Mouse (Mus musculus) adrenal gland, postnatal 10 days (tissue): ENCODE results near the gene Oas1g. TPM values are rescaled to one million over a fixed set of nuclear protein-coding genes. Genes with fewer than 3 reads are reported as not detected.

ENCODE experiments used
- microRNA-seq: library from miRNA; unstranded; fragments of <30 nt; microRNA quantifications from one replicate; pipeline ENCODE4 v1.2.0, GENCODE M21; 2021
- total RNA-seq, 2 experiments: library from RNA; stranded (reverse); gene quantifications; 2 replicates each; pipeline ENCODE4 v1.2.3; 2021

The Oas1g gene
- total RNA-seq, 2 experiments from 2014 or later: 0.21 TPM; not detected in 1

Small RNA genes lying within 50 kb of the gene (microRNA-seq; reads per million reads assigned to microRNA genes)
- not detected for gene Gm22907

Other genes with a start within 250 kb of the Oas1g start
- gene Rasal1, start 238.8 kb downstream of the Oas1g start, total RNA-seq: 1 to 10 TPM; 6.9 to 8.9 TPM
- gene Dtx1, start 175.7 kb downstream of the Oas1g start, total RNA-seq: 1 to 10 TPM; 7.4 to 9.2 TPM
- gene Oas2, start 137.8 kb downstream of the Oas1g start, total RNA-seq: under 1 TPM; 0.09 to 0.24 TPM
- under 1 TPM; 0.15 to 0.21 TPM for gene Oas3, start 110.0 kb downstream of the Oas1g start, total RNA-seq
- not detected for gene Oas1e, start 92.1 kb downstream of the Oas1g start, total RNA-seq
- 1 to 10 TPM; 1.0 to 1.1 TPM for gene Oas1c, start 75.1 kb downstream of the Oas1g start, total RNA-seq
- not detected for gene Oas1f, start 40.2 kb downstream of the Oas1g start, total RNA-seq
- gene Oas1h, start 26.2 kb downstream of the Oas1g start, total RNA-seq: not detected
- gene Oas1a, start 19.9 kb upstream of the Oas1g start, total RNA-seq: under 1 TPM in 1 of 2 experiments, not detected in 1; 0.58 TPM
- gene Oas1d, start 26.9 kb upstream of the Oas1g start, total RNA-seq: under 1 TPM in 1 of 2 experiments, not detected in 1; 0.18 TPM
- 1 to 10 TPM; 1.7 to 3.4 TPM for gene Rph3a, start 122.5 kb upstream of the Oas1g start, total RNA-seq